8 mouse cellular contexts compared by ENCODE assay signal in the genomic region with DNA sequence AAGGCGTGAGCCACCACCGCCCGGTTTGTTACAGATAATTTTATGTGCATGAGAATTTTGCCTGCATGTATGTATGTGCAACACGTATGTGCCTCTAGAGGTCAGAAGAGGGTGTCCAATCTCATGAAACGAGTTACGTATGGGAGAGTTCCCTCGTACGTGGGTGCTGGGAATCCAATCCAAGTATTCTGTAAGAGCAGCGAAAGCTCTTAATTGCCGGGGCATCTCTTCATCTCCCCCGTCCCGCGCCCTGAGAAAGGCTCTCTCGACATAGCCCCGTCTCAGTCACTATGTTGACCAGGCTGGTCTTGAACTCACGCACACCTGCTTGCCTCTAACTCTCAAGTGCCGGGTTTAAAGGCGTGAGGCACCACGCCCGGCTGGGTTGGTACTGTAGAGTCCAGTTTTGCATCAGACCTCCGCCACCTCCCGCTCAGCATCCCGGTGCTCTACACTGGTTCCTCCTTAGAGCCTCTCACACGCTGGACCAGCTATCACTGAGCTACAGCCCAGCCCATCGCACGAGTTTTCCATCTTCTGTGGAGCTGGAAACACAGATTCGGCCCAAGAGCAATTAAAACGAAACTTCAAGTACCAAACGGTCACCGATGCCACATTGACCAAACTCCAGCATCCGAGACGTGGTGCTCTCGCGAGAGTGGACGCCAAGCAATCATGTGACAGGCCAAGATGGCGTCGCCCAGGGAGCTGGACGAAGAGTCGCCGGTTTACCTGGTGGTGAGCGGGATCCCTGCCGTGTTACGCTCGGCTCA. TPM values are rescaled to one million over a fixed set of nuclear protein-coding genes. Genes with fewer than 3 reads are reported as not detected.
A peak's percentile ranks its signal among the peaks of the same experiment; 100 is the strongest.
DNase-seq lines count a peak whose midpoint lies in the region; ATAC-seq lines count a peak whose summit lies in the region.

A gene (plus strand): TSS at position 676 of the 773 bp plus-strand sequence.

- ATAC-seq in embryonic facial prominence, embryonic 14.5 days (ENCODE audit: low read depth): peak; percentile 92
- ATAC-seq in kidney, embryonic 14.5 days (ENCODE audit: low FRiP score, low TSS enrichment): peak; percentile 84
- ATAC-seq in limb, embryonic 15.5 days (ENCODE audit: insufficient number of reproducible peaks, low FRiP score, low TSS enrichment, low read depth): peak; percentile 86

- H3K9ac ChIP-seq in embryonic facial prominence, embryonic 14.5 days (ENCODE audit: low read depth, low read length): peak within 1 kb of the TSS; percentile 87
- H3K9ac ChIP-seq in kidney, embryonic 14.5 days (ENCODE audit: low read depth, low read length): peak within 1 kb of the TSS; percentile 72
- peak within 1 kb of the TSS; percentile 86 for H3K9ac ChIP-seq in limb, embryonic 15.5 days

- H3K27me3 ChIP-seq in embryonic facial prominence, embryonic 14.5 days (replicated peaks; ENCODE audit: control insufficient read depth, insufficient read depth, low read length): no peaks in the 10 kb centered on the region
- no peaks in the 10 kb centered on the region for H3K27me3 ChIP-seq in kidney, embryonic 14.5 days (ENCODE audit: control insufficient read depth, insufficient read depth, low read length)
- no peaks in the 10 kb centered on the region for H3K27me3 ChIP-seq in limb, embryonic 15.5 days

- peak; percentile 96 for DNase-seq in 3T3-L1 (ENCODE audit: low read depth, low spot score)
- peak; percentile 75 to 82 for DNase-seq in adrenal gland, postnatal 4 days (ENCODE audit: low spot score in 2 of 2)
- DNase-seq in embryonic facial prominence, embryonic 14.5 days (ENCODE audit: low spot score): peak; percentile 97
- peak; percentile 88 to 92 for DNase-seq in heart, adult 9 months (ENCODE audit: low spot score in 2 of 2)
- DNase-seq in monocyte, adult 2 months (ENCODE audit: low read depth in 1 of 2, low spot score in 2 of 2): peak; percentile 71 to 85
- DNase-seq in spleen, postnatal 36 days (ENCODE audit: low spot score in 2 of 2): peak; percentile 86 to 90

- H3K36me3 ChIP-seq in embryonic facial prominence, embryonic 14.5 days (ENCODE audit: control insufficient read depth, insufficient read depth, low read length): peaks cover 15% of the 10 kb centered on the region
- H3K36me3 ChIP-seq in kidney, embryonic 14.5 days (ENCODE audit: control insufficient read depth, insufficient read depth, low read length): peaks cover 13% of the 10 kb centered on the region
- H3K36me3 ChIP-seq in limb, embryonic 15.5 days: peaks cover 16% of the 10 kb centered on the region

- H3K4me2 ChIP-seq in embryonic facial prominence, embryonic 14.5 days (ENCODE audit: low read depth, low read length): peak within 1 kb of the TSS; percentile 95
- peak within 1 kb of the TSS; percentile 89 for H3K4me2 ChIP-seq in kidney, embryonic 14.5 days (replicated peaks; ENCODE audit: low read depth, low read length)
- H3K4me2 ChIP-seq in limb, embryonic 15.5 days: peak within 1 kb of the TSS; percentile 88

- 6% methylated on average over 44 of the region's 44 CpGs for WGBS in embryonic facial prominence, embryonic 14.5 days
- WGBS in kidney, embryonic 14.5 days: 8% methylated on average over 44 of the region's 44 CpGs
- 6% methylated on average over 44 of the region's 44 CpGs for WGBS in limb, embryonic 15.5 days

- peak within 1 kb of the TSS; percentile 98 for H3K4me3 ChIP-seq in embryonic facial prominence, embryonic 14.5 days (ENCODE audit: low read depth, low read length)
- H3K4me3 ChIP-seq in kidney, embryonic 14.5 days (ENCODE audit: low read length): peak within 1 kb of the TSS; percentile 63
- peak within 1 kb of the TSS; percentile 99 for H3K4me3 ChIP-seq in limb, embryonic 15.5 days

- peak within 1 kb of the TSS; percentile 91 for H3K27ac ChIP-seq in embryonic facial prominence, embryonic 14.5 days (replicated peaks; ENCODE audit: low read depth, low read length)
- peak within 1 kb of the TSS; percentile 90 for H3K27ac ChIP-seq in kidney, embryonic 14.5 days (ENCODE audit: low read depth, low read length)
- peak within 1 kb of the TSS; percentile 90 for H3K27ac ChIP-seq in limb, embryonic 15.5 days

- H3K4me1 ChIP-seq in embryonic facial prominence, embryonic 14.5 days (ENCODE audit: control insufficient read depth, insufficient read depth, low read length): peaks cover 7% of the 10 kb centered on the region; the same call in 1 of the 2 replicates
- peaks cover 9% of the 10 kb centered on the region for H3K4me1 ChIP-seq in kidney, embryonic 14.5 days (ENCODE audit: control insufficient read depth, insufficient read depth, low read length)
- peaks cover 10% of the 10 kb centered on the region; the same call in 1 of the 2 replicates for H3K4me1 ChIP-seq in limb, embryonic 15.5 days

- H3K9me3 ChIP-seq in embryonic facial prominence, embryonic 14.5 days (ENCODE audit: control insufficient read depth, low read length): no peaks in the 10 kb centered on the region
- no peaks in the 10 kb centered on the region for H3K9me3 ChIP-seq in kidney, embryonic 14.5 days (ENCODE audit: control insufficient read depth, low read length)
- no peaks in the 10 kb centered on the region for H3K9me3 ChIP-seq in limb, embryonic 15.5 days

RNA-seq across cellular contexts. Expression of the gene that starts here (rescaled TPM):
- 10 to 100 TPM; 10.4 to 14.5 TPM for total RNA-seq in adrenal gland, postnatal 4 days (2021)
- 6.3 and 8.3 TPM in 2 replicates for polyA plus RNA-seq in embryonic facial prominence, embryonic 14.5 days (2014; fragmentation: Nextera tagmentation; extraction: Ambion mirVana)
- 6.5 and 10.2 TPM in 2 replicates for polyA plus RNA-seq in kidney, embryonic 14.5 days (2014; fragmentation: Nextera tagmentation; extraction: Ambion mirVana)
- 5.8 and 7.3 TPM in 2 replicates for polyA plus RNA-seq in limb, embryonic 15.5 days (2015; fragmentation: Nextera tagmentation; extraction: Ambion mirVana)

Comparison
In these comparisons a context has a peak if more than half of its experiments do, and no peak if none do; other contexts are left out.
1. Peak in every context shown above with its lines: DNase-seq, ATAC-seq, H3K4me3 ChIP-seq and H3K27ac ChIP-seq.